In the genomic region with DNA sequence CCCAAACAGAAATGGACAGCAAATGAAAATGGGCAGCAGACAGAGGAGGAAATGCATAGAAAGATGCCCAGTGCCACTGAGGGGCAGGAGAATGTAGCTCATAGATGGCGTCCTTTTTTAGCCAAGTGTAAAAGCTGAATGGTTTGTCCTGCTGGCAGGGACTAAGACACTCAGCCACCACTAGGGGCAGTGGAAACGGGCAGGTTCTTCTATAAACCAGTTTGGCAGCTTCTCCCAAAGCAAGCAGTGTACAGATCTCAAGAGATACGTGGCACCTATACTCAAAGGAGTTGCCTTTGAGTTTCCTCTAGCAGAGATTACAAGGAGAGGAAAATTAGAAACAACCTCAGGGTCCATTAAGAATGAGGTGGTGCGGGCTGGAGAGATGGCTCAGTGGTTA, we compare ENCODE assay signal across 8 mouse cellular contexts. TPM values are rescaled to one million over a fixed set of nuclear protein-coding genes. Genes with fewer than 3 reads are reported as not detected.
A peak's percentile ranks its signal among the peaks of the same experiment; 100 is the strongest.
DNase-seq lines count a peak whose midpoint lies in the region; ATAC-seq and TF ChIP-seq lines count a peak whose summit lies in the region.

No protein-coding gene starts in this region.

- H3K4me3 ChIP-seq in midbrain, postnatal 0 days (ENCODE audit: low read depth, low read length), result no peak overlapping the region
- H3K4me3 ChIP-seq in midbrain, embryonic 15.5 days, result no peak overlapping the region

- no peak overlapping the region for H3K27ac ChIP-seq in midbrain, postnatal 0 days (ENCODE audit: low read depth, low read length)
- H3K27ac ChIP-seq in midbrain, embryonic 15.5 days, result no peak overlapping the region

- DNase-seq in cerebellum, postnatal 14 days, result peak; percentile 77 to 84
- no peak for DNase-seq in cerebellum, postnatal 4 days (ENCODE audit: low spot score in 2 of 2)
- DNase-seq in midbrain, postnatal 0 days (ENCODE audit: low spot score), result peak; percentile 80
- DNase-seq in retina, embryonic 14.5 days (ENCODE audit: low spot score), result peak; percentile 60
- no peak for DNase-seq in gastrocnemius, adult 18-20 months (ENCODE audit: low spot score)
- no peak for DNase-seq in frontal cortex, postnatal 10 days (ENCODE audit: low spot score in 2 of 2)

- H3K4me2 ChIP-seq in midbrain, postnatal 0 days (ENCODE audit: low read depth, low read length, poor library complexity, severe bottlenecking), result no peak overlapping the region
- H3K4me2 ChIP-seq in midbrain, embryonic 15.5 days, result no peak overlapping the region

- peaks cover 9% of the 10 kb centered on the region; the same call in 1 of the 2 replicates for H3K36me3 ChIP-seq in midbrain, postnatal 0 days (ENCODE audit: insufficient read depth, low read length)
- H3K36me3 ChIP-seq in midbrain, embryonic 15.5 days (replicated peaks), result no peaks in the 10 kb centered on the region

- WGBS in midbrain, postnatal 0 days, result 27% methylated on average over 4 of the region's 4 CpGs
- WGBS in midbrain, embryonic 15.5 days, result 20% methylated on average over 4 of the region's 4 CpGs

- peaks cover 24% of the 10 kb centered on the region for H3K27me3 ChIP-seq in midbrain, postnatal 0 days (ENCODE audit: insufficient read depth, low read length)
- peaks cover 51% of the 10 kb centered on the region for H3K27me3 ChIP-seq in midbrain, embryonic 15.5 days (replicated peaks)

- no peak overlapping the region for H3K9ac ChIP-seq in midbrain, postnatal 0 days (replicated peaks; ENCODE audit: low read length, poor library complexity, severe bottlenecking)
- H3K9ac ChIP-seq in midbrain, embryonic 15.5 days, result no peak overlapping the region

- no peaks in the 10 kb centered on the region for H3K9me3 ChIP-seq in midbrain, postnatal 0 days (ENCODE audit: low read length)
- no peaks in the 10 kb centered on the region for H3K9me3 ChIP-seq in midbrain, embryonic 15.5 days

- ATAC-seq in midbrain, postnatal 0 days (ENCODE audit: low FRiP score), result no peak
- ATAC-seq in midbrain, embryonic 15.5 days (replicated peaks), result no peak
- ATAC-seq in granulocyte monocyte progenitor cell, adult 5-6 weeks (replicated peaks; ENCODE audit: poor library complexity, severe bottlenecking), result peak; percentile 68

- H3K4me1 ChIP-seq in midbrain, postnatal 0 days (ENCODE audit: insufficient read depth, low read length), result no peaks in the 10 kb centered on the region
- H3K4me1 ChIP-seq in midbrain, embryonic 15.5 days, result peaks cover 3% of the 10 kb centered on the region; the same call in 1 of the 2 replicates

- TF ChIP-seq CTCF in midbrain, postnatal 0 days (IDR thresholded peaks at IDR 0.05), result peak; percentile 78

RNA-seq across cellular contexts. Expression of gene Gm20479, which starts 21.2 kb away (rescaled TPM):
- total RNA-seq in midbrain, postnatal 0 days (2014; rRNA removed), result not detected in 2 replicates
- polyA plus RNA-seq in midbrain, postnatal 0 days (2015; fragmentation: Nextera tagmentation; extraction: Ambion mirVana), result not detected in 2 replicates
- not detected in 2 replicates for polyA plus RNA-seq in midbrain, embryonic 15.5 days (2015; fragmentation: Nextera tagmentation; extraction: Ambion mirVana)
- total RNA-seq in granulocyte monocyte progenitor cell, adult 5-6 weeks (2014; fragmentation: Nextera tagmentation), result not detected in 2 replicates
- total RNA-seq in granulocyte monocyte progenitor cell, adult 5-6 weeks (2017), result 1.5 TPM in 1 of 2 replicates, not detected in the other
- under 1 TPM in 1 of 2 experiments, not detected in 1; 0.57 TPM for total RNA-seq in gastrocnemius, adult 18-20 months (2021)

RNA-seq across cellular contexts. Expression of gene Shkbp1, which starts 22.6 kb away (rescaled TPM):
- 36.3 and 42.7 TPM in 2 replicates for total RNA-seq in midbrain, postnatal 0 days (2014; rRNA removed)
- polyA plus RNA-seq in midbrain, postnatal 0 days (2015; fragmentation: Nextera tagmentation; extraction: Ambion mirVana), result 24.1 and 25.1 TPM in 2 replicates
- polyA plus RNA-seq in midbrain, embryonic 15.5 days (2015; fragmentation: Nextera tagmentation; extraction: Ambion mirVana), result 63.9 and 64.7 TPM in 2 replicates
- total RNA-seq in granulocyte monocyte progenitor cell, adult 5-6 weeks (2014; fragmentation: Nextera tagmentation), result 23.6 and 31.1 TPM in 2 replicates
- total RNA-seq in granulocyte monocyte progenitor cell, adult 5-6 weeks (2017), result 13.9 and 18.8 TPM in 2 replicates
- total RNA-seq in gastrocnemius, adult 18-20 months (2021), result 1 to 10 TPM; 2.2 to 3.0 TPM

RNA-seq across cellular contexts. Expression of gene Ltbp4, which starts 40.9 kb away (rescaled TPM):
- total RNA-seq in midbrain, postnatal 0 days (2014; rRNA removed), result 25.3 and 44.3 TPM in 2 replicates
- polyA plus RNA-seq in midbrain, postnatal 0 days (2015; fragmentation: Nextera tagmentation; extraction: Ambion mirVana), result 13.6 and 16.0 TPM in 2 replicates
- 13.4 and 15.7 TPM in 2 replicates for polyA plus RNA-seq in midbrain, embryonic 15.5 days (2015; fragmentation: Nextera tagmentation; extraction: Ambion mirVana)
- not detected in 2 replicates for total RNA-seq in granulocyte monocyte progenitor cell, adult 5-6 weeks (2014; fragmentation: Nextera tagmentation)
- not detected in 2 replicates for total RNA-seq in granulocyte monocyte progenitor cell, adult 5-6 weeks (2017)
- total RNA-seq in gastrocnemius, adult 18-20 months (2021), result 10 to 100 TPM; 55.8 to 66.9 TPM

Comparison
In these comparisons a context has a peak if more than half of its experiments do, and no peak if none do; other contexts are left out.
1. DNase-seq: peak in cerebellum, postnatal 14 days (2 of 2), midbrain, postnatal 0 days (single experiment) and retina, embryonic 14.5 days (single experiment); none in cerebellum, postnatal 4 days (0 of 2), gastrocnemius, adult 18-20 months (single experiment) and frontal cortex, postnatal 10 days (0 of 2).
2. RNA of gene Ltbp4, which starts 40.9 kb away (total RNA-seq): 55.8 to 66.9 TPM in gastrocnemius, adult 18-20 months and 25.3 to 44.3 TPM in midbrain, postnatal 0 days; not detected in granulocyte monocyte progenitor cell, adult 5-6 weeks; every median in the first group is over 10 times any median in the second.